Mouse (Mus musculus) gastrocnemius, adult 8-10 months (tissue): Measurements from ENCODE around the gene Ap5m1. TPM values are rescaled to one million over a fixed set of nuclear protein-coding genes. Genes with fewer than 3 reads are reported as not detected.

Source experiments
- DNase-seq, 2 experiments: peaks; one replicate each; pipeline ENCODE4 v3.0.0; 2022; ENCODE audit warnings: low spot score in 2 of 2
- total RNA-seq, 4 experiments: library from RNA; stranded (reverse); gene quantifications; 2 replicates each; pipeline ENCODE4 v1.2.4; 2022

The Ap5m1 gene
- total RNA-seq, 4 experiments from 2014 or later: 8.4 to 9.9 (median 9.3) TPM

DNA sequence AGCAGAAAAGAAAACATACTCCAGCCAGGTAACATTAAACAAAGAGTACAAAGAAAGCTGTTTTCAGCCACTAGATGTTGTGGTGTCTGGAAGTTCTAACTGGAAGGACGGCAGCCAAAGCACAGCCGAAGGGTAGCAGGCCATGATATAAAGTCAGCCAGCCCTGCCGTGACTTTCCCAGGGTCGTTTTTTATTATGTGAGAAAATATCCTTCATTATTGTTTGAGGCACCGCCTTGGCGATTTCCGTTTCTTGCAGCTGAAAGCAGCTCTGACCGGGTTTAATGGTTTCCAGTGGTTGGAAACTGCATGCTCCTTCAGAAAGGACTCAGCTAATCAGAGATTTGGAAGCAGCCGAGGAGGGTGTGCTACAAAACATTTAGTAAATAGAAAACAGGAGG, 55.8 kb downstream of the Ap5m1 start:
- no peak for DNase-seq

DNA sequence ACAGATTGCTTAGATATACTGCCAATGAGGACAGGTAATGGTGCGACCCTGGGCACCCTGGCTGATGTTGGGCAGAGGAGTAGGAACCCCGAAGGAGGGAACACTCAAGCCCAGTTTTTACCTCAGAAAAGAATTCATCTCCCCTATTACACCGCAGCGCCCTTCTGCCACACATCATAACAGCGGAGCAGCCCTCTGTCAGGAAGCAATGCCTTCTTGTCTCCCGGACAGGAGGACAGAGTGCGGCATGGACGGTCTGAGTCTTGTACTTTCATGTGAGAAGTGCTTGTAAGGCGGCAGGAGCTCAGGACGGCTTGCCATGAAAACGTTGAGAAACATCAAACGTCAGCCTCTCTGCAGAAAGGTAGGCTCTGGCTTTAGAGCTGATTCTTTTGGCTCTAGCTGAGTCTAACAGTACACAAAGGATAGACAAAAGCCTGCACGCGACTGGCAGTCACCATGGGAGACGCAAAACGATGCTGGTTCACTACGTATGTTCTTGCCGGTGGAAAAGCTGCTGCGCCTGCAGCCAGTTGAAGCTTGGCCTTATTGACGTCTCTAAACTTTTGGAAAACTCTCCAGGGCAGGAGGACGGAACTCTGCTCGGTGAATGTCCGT, 61.4 kb downstream of the Ap5m1 start:
- DNase-seq: no peak

DNA sequence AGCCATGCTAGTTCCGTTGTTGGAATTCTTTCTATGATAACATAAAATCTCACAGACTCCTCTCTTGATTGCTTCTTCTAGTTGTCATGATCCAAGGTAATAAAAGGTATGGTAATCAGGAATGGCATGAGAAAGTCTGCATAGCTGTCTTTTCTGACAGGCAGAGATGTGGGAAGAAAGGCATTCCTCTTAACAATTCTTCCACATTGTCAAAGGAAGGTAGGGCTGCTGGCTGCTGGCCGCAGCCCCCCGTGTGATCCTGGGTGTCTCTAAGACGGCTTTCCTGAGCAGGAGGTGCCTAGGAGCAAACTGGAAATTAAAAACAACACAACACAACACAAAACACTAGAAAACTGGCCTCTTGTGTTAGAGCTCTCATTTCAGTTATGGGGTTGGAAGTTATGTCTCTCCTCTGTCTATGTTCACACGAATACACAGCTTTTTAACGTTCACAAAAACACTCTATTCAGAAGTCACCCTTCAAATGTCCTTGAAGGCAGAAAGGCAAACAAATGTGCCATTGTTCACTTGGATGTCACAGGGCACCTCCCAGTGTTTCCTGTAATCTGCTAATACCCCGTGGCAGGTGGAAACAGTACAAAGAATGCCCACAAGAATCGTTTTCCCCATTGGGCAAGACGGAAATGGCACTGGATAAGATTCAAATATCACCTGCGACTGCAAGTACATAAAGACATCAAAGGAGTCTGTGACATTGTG, 62.8 kb downstream of the Ap5m1 start:
- DNase-seq: no peak

DNA sequence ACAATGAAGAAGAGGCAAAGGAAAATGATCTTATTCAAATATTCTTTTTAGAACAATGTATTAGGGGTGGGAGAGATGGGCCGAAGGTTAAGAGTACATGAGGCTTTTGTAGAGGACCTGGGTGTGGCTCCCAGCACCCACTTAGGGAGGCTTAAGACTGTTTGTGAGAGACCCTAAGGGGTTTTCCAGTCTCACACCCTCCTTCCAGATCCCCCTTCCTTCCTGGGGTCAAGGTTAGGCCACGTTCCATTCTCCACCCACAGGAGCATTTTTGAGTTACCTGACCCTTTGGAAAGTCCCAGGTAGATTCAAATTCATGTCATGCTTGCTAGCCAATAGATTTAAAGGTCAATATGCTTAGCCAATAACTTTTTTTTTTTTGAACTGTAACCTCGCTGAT, 66.5 kb downstream of the Ap5m1 start:
- no peak for DNase-seq

DNA sequence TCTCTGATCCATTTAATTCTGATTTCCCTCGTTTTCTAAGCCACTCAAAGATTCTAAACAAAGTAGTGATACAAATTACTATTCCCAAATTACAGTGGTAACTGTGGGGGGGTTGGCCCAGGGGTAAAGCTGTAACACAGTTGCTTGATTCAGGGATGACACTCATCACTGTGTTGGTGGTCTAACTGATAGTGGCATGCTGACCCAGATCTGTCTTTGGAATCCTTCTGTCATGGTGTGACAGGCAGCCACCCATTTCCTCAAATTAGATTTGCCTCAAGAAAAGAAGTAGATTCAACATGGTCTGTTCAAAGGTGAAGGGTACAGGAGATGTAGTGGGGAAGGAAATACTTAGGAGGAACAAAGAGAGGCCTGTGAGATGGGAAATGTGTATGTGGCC, 72.3 kb downstream of the Ap5m1 start:
- no peak for DNase-seq

DNA sequence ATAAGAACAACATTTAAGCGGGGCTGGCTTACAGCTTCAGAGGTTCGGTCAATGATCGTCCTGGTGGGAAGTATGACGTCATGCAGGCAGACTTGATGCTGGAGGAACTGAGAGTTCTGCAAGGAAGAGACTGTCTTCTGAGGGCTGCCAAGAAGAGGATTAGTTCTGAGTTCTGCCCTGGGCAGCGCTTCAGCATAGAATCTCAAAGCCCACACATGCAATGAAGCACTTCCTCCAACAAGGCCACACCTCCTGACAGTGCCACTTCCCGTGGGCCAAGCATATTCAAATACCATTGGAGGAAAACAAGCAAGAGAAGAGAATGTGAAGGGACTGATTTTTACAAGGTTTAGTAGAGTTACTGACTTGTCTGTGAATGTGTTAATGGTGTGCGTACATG, 74.9 kb downstream of the Ap5m1 start:
- DNase-seq: no peak

Other genes starting within 250 kb of the Ap5m1 start
- gene Exoc5, start 556 bp downstream of the Ap5m1 start, total RNA-seq: 10 to 100 TPM; 17.0 to 21.9 (median 19.7) TPM
- gene Naa30, start 106.1 kb downstream of the Ap5m1 start, total RNA-seq: 10 to 100 TPM; 16.5 to 22.7 (median 17.6) TPM
- gene ccdc198, start 179.4 kb downstream of the Ap5m1 start, total RNA-seq: not detected